Mouse (Mus musculus): Measurements from ENCODE around the gene Gtf2h2. TPM values are rescaled to one million over a fixed set of nuclear protein-coding genes. Genes with fewer than 3 reads are reported as not detected.
"Not testable (repeated sequence)": the region's sequence is repeated elsewhere in the genome, so short reads cannot be mapped to it uniquely, and the experiment has no call there.

Gtf2h2 gene
- polyA plus RNA-seq, 1 experiment from 2014 or later = 99.3 TPM

DNA sequence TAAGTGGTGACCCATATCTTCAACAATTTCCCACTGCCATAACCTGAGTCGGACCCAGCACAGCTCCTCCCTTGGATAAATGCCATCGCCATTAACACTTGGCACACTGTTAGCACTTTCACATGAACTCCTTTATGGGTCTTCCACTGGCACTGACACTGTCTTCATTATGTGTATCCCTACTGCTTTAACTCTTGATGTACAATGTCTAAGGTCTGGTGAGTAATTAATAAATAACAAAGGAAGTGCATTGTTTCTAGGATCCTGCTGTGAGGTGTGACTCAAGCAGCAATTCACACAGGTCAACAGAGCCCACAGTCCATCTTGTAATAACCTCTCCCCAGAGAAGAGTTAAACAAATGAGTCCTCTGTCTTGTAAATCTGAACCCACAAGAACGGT is 31.0 kb downstream of the Gtf2h2 start:
- H3K4me1 ChIP-seq = no peaks in the 10 kb centered on the region
- no peaks in the 10 kb centered on the region for H3K9me3 ChIP-seq (replicated peaks)
- no peak for DNase-seq (ENCODE audit: low spot score)
- no peak overlapping the region for H3K4me3 ChIP-seq
- peaks cover 54% of the 10 kb centered on the region for H3K36me3 ChIP-seq
- H3K27ac ChIP-seq = no peak overlapping the region
- WGBS = 86% methylated on average over 3 of the region's 3 CpGs
- no peaks in the 10 kb centered on the region for H3K27me3 ChIP-seq (ENCODE audit: low read depth, poor library complexity, severe bottlenecking)

- H3K4me3 ChIP-seq; H3K9me3 ChIP-seq (replicated peaks); H3K4me1 ChIP-seq; H3K27ac ChIP-seq; DNase-seq (ENCODE audit: low spot score); H3K36me3 ChIP-seq; H3K27me3 ChIP-seq (ENCODE audit: low read depth, poor library complexity, severe bottlenecking): not testable (repeated sequence)
- WGBS = 84% methylated on average over 8 of the region's 8 CpGs
These were observed 39.8 kb downstream of the Gtf2h2 start, which contains the start of gene Naip1 for GRCm38 (mm10) chr13:100452415-100453127. Naip1 (minus strand) TSS chr13:100452869.

DNA sequence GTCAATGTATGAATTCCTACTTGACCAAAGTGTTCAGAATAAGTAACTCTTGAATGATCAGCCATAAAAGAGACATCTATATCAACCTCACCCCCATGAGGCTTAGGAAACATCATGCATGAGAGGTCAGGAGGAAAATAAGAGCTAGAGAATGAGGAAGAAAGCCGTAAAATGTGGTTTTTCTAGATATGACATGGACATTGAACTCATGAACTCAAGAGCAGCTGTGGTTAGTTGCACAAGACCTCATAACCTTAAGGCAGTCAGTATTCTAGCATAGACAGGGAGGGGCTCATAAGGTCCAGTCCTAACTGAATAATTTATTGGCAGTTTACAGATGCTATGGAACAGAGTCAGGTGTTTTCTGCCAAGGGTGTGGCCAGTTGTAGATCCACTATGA is 42.9 kb downstream of the Gtf2h2 start:
- H3K36me3 ChIP-seq = no peaks in the 10 kb centered on the region
- WGBS = 88% methylated on average over 1 of the region's 1 CpGs
- no peaks in the 10 kb centered on the region for H3K27me3 ChIP-seq (ENCODE audit: low read depth, poor library complexity, severe bottlenecking)
- no peak overlapping the region for H3K4me3 ChIP-seq
- no peak overlapping the region for H3K27ac ChIP-seq
- no peaks in the 10 kb centered on the region for H3K4me1 ChIP-seq
- no peaks in the 10 kb centered on the region for H3K9me3 ChIP-seq (replicated peaks)
- no peak for DNase-seq (ENCODE audit: low spot score)

DNA sequence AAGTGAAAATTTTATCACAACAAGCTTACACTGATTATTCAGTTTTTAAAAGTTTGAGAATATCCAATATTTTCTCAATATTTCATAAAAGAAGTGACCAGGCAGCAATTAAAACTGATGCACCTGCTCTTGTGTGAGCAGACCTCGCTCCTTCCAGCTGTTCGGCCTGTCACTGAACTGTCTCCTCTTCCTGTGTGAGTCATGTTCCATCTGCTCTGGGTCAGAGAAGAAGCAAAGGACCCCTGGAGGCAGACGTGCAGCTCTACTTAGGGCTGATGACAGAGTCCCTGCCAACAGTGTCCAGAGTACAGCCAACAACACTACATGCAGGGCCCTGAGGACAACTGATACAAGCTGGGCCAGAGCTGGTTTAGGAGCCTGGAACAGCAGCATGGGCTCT is 52.3 kb downstream of the Gtf2h2 start:
- Histone ChIP-seq H3K9me3 (replicated peaks) (no peaks in the 10 kb centered on the region), H3K4me1 (no peaks in the 10 kb centered on the region), H3K27ac (no peak overlapping the region), H3K4me3 (no peak overlapping the region), H3K36me3 (no peaks in the 10 kb centered on the region), H3K27me3 (ENCODE audit: low read depth, poor library complexity, severe bottlenecking) (no peaks in the 10 kb centered on the region)
- 72% methylated on average over 3 of the region's 3 CpGs for WGBS
- no peak for DNase-seq (ENCODE audit: low spot score)

GRCm38 (mm10) chr13:100438701-100439100 is 53.7 kb downstream of the Gtf2h2 start:
- H3K27ac ChIP-seq = no peak overlapping the region
- no peaks in the 10 kb centered on the region for H3K4me1 ChIP-seq
- H3K36me3 ChIP-seq = no peaks in the 10 kb centered on the region
- no peak for DNase-seq (ENCODE audit: low spot score)
- 66% methylated on average over 1 of the region's 1 CpGs for WGBS
- H3K27me3 ChIP-seq (ENCODE audit: low read depth, poor library complexity, severe bottlenecking) = no peaks in the 10 kb centered on the region
- H3K9me3 ChIP-seq (replicated peaks) = no peaks in the 10 kb centered on the region
- H3K4me3 ChIP-seq = no peak overlapping the region

GRCm38 (mm10) chr13:100437322-100437825 is 55.0 kb downstream of the Gtf2h2 start:
- Histone ChIP-seq H3K27me3 (ENCODE audit: low read depth, poor library complexity, severe bottlenecking) (no peaks in the 10 kb centered on the region), H3K9me3 (replicated peaks) (no peaks in the 10 kb centered on the region), H3K27ac (no peak overlapping the region), H3K4me3 (no peak overlapping the region), H3K4me1 (no peaks in the 10 kb centered on the region), H3K36me3 (no peaks in the 10 kb centered on the region)
- no peak for DNase-seq (ENCODE audit: low spot score)
- WGBS = 81% methylated on average over 3 of the region's 3 CpGs

DNA sequence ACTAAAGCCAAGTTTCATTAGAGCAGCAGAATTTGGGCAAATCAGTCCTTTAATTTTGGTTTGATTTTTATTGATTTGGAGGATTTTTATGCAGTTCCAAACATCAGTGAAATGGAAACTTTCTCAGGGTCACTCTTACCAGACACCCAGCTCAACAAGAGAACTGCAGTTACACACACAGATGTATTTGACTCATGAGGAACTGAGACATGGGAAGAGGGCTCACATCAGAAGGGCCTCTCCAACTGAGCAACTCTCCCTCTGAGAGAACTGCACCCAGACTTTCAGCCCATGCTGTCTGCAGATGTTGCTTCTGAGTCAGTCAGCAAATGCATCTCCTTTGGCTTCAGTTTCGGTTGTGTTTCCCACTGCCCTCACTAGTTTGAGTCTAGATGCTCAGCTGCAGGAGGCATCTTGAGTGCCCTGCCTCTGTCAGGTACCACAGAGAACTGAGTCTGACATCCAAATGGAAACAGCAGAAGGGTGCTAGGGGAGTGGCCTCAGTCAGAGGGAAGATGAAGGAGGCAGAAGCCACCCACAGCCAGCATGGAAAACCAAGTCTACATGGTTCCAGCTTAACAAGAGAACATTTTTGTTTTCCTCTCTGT is 55.7 kb downstream of the Gtf2h2 start:
- H3K27me3 ChIP-seq (ENCODE audit: low read depth, poor library complexity, severe bottlenecking); H3K9me3 ChIP-seq (replicated peaks); H3K27ac ChIP-seq; H3K4me1 ChIP-seq; H3K4me3 ChIP-seq; DNase-seq (ENCODE audit: low spot score); H3K36me3 ChIP-seq: not testable (repeated sequence)
- WGBS = 80% methylated on average over 1 of the region's 1 CpGs

GRCm38 (mm10) chr13:100419958-100420357 is 72.4 kb downstream of the Gtf2h2 start:
- not testable (repeated sequence) for H3K27me3 ChIP-seq (ENCODE audit: low read depth, poor library complexity, severe bottlenecking)

GRCm38 (mm10) chr13:100414428-100414827 is 78.0 kb downstream of the Gtf2h2 start:
- no peak for DNase-seq (ENCODE audit: low spot score)
- WGBS = 74% methylated on average over 1 of the region's 1 CpGs
- Histone ChIP-seq H3K27ac (no peak overlapping the region), H3K36me3 (no peaks in the 10 kb centered on the region), H3K9me3 (replicated peaks) (no peaks in the 10 kb centered on the region), H3K4me1 (no peaks in the 10 kb centered on the region), H3K27me3 (ENCODE audit: low read depth, poor library complexity, severe bottlenecking) (no peaks in the 10 kb centered on the region), H3K4me3 (no peak overlapping the region)

More at GRCm38 (mm10) chr13:100419958-100420357, 72.4 kb downstream of the Gtf2h2 start:
- not testable (repeated sequence) for H3K36me3 ChIP-seq; H3K4me1 ChIP-seq; H3K9me3 ChIP-seq (replicated peaks); H3K27ac ChIP-seq; DNase-seq (ENCODE audit: low spot score); H3K4me3 ChIP-seq
- WGBS = 90% methylated on average over 7 of the region's 7 CpGs

Other genes starting within 250 kb of the Gtf2h2 start
- 0.03 and 0.06 TPM in 2 replicates for gene Naip5, start 246.3 kb downstream of the Gtf2h2 start, polyA plus RNA-seq (2016; fragmentation: Nextera tagmentation; extraction: Ambion mirVana)
- 0.04 and 0.08 TPM in 2 replicates for gene Naip6, start 174.9 kb downstream of the Gtf2h2 start, polyA plus RNA-seq (2016; fragmentation: Nextera tagmentation; extraction: Ambion mirVana)
- gene Naip1, start 39.7 kb downstream of the Gtf2h2 start, polyA plus RNA-seq (2016; fragmentation: Nextera tagmentation; extraction: Ambion mirVana) = not detected in 2 replicates
- 1.3 and 1.8 TPM in 2 replicates for gene Ocln, start 60.1 kb upstream of the Gtf2h2 start, polyA plus RNA-seq (2016; fragmentation: Nextera tagmentation; extraction: Ambion mirVana)
- 3.0 and 3.5 TPM in 2 replicates for gene Marveld2, start 124.4 kb upstream of the Gtf2h2 start, polyA plus RNA-seq (2016; fragmentation: Nextera tagmentation; extraction: Ambion mirVana)
- gene Ak6, start 158.4 kb upstream of the Gtf2h2 start, polyA plus RNA-seq (2016; fragmentation: Nextera tagmentation; extraction: Ambion mirVana) = 361 and 370 TPM in 2 replicates
- gene Rad17, start 158.5 kb upstream of the Gtf2h2 start, polyA plus RNA-seq (2016; fragmentation: Nextera tagmentation; extraction: Ambion mirVana) = 23.8 and 25.8 TPM in 2 replicates
- gene Taf9, start 159.0 kb upstream of the Gtf2h2 start, polyA plus RNA-seq (2016; fragmentation: Nextera tagmentation; extraction: Ambion mirVana) = 21.4 and 23.0 TPM in 2 replicates
- gene Ccdc125, start 177.1 kb upstream of the Gtf2h2 start, polyA plus RNA-seq (2016; fragmentation: Nextera tagmentation; extraction: Ambion mirVana) = 3.7 and 4.1 TPM in 2 replicates
- gene Cdk7, start 238.4 kb upstream of the Gtf2h2 start, polyA plus RNA-seq (2016; fragmentation: Nextera tagmentation; extraction: Ambion mirVana) = 116 and 117 TPM in 2 replicates